Mouse (Mus musculus) urinary bladder, postnatal 14 days (tissue): ENCODE measurements at regions not wholly inside any gene's neighbourhood (a gene's known extent, or its start where the extent isn't known, plus 50 kb on each side); places are given as distances from the start of the nearest gene placed in this dataset.

Source experiments
- DNase-seq: peaks from one replicate; pipeline ENCODE4 v3.0.0; 2021; ENCODE audit warnings: low spot score

DNA sequence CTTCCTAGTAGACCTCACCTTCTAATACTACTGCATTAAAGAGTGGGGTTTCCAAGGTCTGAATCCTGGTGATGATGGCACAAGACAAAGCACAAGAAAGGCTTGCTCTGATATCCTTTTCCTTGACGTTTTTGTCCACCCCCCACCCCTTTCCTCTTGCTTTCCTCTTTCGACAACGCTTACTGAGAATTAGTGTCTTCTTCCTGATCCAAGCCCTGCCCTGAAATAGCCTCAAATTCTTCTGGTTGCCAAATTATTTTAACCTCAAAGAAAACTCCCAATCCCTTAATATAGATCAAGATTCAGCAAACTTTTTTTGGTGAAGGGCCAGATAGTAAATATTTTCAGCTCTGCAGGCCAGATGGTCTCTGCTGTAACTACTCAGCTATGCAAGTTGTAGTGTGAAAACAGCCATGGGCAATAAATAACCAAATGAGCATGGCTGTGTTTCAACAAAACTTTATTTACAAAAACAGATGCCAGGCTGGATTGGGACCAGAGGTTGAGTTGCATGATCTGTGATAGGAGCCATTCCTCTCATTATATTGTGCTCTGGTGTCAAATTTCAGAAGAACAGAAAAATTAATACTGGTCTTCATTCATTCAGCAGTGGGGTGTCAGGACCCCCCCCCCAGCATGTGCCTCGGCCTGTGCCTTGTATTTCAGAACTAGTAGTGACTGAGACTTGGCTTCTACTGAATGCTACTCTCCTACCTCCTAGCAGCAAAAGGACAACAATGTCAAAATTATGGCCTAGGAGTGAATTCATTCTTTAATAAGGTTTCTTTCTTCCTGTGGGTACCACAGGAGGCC lies 218.5 kb upstream of the Nrip1 start:
- DNase-seq = no peak

DNA sequence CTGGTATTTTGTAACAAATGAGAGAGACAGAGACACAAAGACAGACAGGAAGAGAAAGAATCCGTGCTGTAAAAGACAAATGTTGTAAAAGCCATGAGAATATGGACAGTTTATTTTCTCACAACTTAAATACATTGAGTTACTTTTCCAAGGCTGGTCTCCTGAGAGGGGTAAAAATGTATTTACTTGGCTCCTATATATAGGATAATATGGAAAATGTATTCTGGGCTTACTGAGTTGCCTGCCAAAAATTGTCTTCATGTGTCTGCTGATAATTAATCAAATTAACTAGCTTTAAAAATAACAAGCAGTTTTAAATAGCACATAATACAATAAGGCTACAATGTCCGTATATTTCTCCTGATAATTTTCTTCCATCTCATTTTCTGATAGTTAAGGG lies 216.2 kb upstream of the Nrip1 start:
- no peak for DNase-seq

DNA sequence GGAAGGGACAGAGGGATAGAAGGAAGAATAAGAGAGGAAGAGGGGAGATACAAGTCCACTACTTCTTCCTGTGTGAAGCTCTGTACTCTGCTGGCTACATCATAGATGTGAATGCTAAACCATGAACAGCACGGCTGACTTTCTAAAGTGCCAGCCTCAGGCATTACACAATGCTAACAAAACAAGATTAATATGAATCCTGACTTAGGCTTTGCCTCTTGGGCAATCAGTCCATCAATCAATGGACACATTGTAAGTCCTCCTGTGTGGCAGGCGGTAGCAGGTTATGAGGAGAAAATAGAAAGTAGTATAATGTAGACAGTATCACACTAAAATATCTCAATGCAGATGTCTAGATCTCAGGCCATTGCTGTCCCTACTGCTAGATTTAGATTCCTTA lies 203.6 kb upstream of the Nrip1 start:
- no peak for DNase-seq

DNA sequence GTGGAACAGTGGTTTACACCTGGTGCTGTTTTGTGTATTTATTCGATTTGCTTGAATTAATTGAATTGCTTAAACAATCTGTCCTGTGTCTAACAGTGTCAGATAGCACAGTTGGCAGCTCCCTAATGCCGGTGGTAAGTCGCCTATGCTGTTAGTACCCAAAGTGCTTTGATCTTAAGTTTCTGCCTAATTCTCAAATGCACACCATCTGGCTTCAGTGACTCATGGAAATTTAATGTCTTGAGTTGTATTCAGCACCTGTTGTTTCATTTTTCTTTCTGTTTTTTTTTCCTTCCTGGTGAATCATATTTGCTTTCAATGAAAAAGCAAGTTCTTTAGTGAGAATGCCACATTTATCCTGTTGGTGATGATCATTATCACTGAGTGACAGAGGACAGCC lies 201.7 kb upstream of the Nrip1 start:
- no peak for DNase-seq

DNA sequence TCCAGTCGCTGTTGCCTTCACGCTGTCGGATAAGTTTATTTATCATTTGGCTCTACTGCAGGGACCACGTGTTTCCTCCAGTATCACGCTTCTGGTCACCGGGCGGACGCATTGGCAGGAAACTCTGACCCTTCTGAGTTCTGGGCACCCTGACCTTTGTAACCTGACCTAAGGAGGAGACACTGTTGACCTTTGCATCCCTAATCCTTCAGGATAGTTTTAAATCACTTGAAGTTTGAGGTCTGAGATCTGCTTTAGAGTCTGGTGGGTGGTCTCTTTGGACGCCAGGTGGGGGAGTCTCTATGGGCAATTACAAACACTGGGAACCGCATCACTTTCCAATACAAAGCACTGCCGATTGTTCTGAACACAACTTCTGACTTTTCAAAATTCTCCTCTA lies 192.6 kb upstream of the Nrip1 start:
- no peak for DNase-seq

DNA sequence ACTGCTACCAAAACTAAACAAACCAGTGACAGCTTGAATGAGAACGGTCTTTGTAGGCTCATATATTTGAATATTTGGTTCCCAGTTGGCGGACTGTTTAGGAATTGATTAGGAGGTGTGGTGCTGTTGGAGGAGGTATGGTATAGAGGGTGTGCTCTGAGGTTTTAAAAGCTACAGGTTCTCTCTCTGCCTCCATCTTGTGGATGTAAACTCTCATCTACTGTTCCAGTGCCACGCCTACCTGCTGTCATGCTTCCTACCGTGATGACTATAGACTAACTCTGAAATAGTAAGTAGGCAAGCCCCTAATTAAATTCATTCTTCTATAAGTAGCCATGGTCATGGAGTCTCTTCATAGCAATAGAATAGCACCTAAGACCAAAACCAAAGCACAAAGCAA lies 181.2 kb upstream of the Nrip1 start:
- DNase-seq = no peak

DNA sequence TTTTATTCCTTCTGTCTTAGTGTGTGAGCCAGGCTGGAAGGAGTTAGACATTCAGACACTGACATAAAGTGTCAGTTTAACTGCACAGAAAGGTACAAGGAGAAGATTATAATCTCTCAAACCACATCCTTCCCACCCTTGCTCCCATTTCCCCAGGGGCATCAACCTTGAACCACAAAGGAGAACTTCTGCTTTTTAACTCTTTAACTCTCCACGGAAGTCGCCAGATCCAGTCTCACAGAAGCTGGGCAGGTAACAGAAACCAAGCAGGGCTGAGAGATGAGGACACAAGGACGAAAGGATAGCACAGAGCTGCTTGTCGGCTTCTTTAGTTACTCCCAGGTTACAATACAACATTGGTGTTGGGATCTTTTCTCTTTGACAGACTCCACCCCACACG lies 176.0 kb upstream of the Nrip1 start:
- DNase-seq = no peak

DNA sequence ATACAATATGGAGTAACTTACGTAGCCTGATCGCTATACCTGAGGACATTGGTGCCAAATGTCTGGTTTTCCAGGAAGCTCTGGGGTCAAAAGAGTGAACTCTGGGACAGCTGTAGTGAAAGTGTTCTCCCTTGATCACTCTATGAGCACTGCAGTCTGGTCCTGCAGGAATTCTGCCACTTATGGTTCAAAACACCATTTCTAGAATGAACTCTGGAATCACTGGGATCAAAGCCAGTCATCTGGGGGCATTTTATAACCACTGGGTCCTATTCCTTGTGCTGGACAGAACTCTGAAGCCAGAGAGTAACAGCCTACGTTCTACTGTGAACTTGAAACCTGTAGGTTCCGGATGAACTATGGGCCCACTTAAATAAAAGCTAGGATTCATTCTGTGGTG lies 173.5 kb upstream of the Nrip1 start:
- no peak for DNase-seq

DNA sequence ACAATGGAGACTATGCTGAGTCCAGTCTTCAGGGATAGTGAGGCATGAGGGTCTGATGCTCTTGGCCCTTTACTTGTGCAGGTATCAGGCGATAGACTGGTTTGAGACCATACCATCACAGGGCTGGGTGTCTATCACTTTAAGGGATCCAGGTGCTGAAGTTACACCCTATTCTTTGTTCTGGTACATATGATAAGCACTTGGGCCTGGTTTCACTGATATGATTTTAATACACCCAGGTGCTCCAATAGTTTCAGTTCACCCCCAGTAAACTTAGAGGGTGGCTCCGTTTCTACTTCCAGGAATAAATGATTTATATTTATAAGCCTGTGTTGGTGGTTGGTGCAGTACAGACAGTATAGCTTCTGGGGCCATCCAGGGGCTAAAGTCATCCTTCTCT lies 173.0 kb upstream of the Nrip1 start:
- DNase-seq = no peak

DNA sequence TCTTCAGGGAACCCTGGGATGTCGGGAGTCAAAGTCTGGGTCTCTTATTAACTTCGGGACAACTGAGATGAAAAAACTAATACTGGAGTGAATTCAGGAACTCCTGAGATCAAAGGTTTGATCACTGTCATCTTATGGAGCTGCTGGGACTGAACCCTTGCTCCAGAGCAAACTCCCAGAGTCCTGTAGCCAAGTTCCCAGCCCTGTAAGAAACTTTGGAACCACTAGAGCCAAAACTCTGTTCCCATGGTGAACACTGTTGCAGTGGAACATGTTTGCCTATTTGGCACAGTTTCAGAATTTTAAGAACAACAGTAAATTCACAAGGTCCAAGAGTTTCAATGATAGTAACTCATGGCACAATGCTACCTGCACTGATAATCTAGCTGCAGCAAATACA lies 172.3 kb upstream of the Nrip1 start:
- DNase-seq = no peak

DNA sequence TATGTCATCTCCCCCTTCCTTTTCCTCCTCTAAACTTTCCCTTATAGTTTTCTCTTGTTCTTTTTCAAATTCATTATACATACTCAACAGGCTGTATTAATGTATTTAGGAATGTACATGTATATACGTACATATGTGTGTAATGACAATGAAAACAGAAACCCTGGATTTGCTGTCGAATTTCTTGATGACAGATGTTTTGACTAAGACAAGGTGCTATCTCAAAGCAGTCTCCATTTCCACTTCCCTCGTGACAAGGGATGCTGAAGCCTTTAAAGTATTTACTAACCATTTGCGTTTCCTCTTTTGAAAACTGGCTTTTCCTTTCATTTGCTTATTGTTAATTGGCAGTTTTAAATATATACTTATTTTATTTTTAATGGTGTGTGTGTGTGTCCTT lies 171.3 kb upstream of the Nrip1 start:
- DNase-seq = no peak

DNA sequence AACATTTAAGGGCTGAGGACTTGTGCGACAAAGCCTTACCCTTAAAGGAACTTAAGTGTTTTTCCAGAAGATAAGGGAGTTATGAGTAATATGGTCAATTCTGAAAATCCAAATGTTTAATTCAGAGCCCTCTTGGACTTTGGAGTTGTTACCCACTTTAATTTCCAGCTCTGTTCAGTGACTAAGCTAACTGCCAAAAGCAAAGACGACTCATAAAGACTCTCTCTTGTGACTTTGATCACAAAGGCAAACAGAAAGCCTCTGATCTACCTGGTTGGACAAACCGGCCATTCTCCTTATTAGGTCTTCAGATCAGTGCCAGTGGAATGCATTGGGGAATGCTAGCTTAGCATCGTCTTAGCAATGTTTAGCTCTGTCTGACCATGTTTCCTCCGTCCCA lies 167.3 kb upstream of the Nrip1 start:
- no peak for DNase-seq

DNA sequence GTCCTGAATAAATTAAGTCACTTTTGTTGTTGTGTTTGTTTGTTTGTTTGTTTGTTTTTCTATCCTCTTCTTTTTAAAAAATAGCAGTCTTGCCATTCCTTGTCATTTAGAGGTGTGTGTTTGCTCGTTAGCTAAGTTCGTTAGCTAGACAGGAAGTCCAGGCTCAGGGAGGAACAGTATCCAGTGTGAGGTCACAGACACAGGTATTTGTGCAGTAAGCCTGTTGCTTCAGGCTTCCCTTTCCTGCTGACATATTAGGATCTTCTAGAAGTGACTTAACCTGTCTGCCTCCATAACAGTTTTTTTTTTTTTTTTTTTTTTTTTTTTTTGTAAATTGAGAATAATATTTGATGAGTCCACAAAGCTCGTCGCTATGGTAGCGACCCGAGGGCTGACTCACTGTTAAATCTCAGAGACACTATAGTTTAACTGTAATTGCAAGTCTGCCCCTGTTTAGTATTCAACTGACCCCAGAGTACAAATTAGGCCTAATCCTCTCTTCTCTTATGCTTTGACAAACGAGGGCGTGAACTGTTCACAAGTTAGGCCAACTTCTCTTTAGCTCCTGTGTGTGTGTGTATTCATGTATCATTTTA lies 166.8 kb upstream of the Nrip1 start:
- DNase-seq = no peak

DNA sequence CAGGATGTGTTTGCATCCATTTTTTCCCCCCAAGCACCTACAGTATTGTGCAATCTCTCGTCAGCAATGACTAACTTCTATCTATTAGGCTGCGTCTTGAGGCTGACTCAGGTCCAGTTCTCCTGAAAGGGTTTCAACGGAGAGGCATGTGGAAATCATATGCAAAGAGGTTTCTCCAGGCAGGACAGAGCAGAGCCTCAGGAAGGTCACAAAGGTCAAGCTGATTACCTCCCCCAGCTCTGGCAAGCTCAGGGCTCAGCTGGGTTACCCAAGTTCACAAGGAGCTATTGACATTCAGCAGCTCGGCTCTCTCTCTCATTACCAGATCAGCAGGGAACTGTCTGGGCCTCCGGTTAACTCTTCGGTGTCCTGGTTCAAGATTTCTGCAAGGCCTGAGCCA lies 166.0 kb upstream of the Nrip1 start:
- DNase-seq = peak; percentile 24

DNA sequence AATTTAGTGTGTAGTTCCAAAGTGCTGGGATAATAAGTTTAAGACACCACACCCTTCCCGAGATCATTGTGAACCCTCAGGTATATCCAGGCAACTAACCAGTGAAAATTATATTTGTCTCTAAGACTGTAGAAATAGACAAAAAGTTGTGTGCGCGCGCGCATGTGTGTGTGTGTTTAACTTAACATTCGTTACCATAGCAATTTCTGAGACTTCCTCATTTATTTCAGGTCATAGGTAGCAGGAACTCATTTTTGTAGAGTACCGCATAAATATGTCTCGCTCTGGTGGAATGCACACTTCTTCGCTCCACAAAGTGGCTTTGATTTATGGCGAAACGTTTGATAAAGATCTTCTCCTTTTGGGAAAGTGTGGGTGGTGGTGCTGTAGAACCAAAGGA lies 164.2 kb upstream of the Nrip1 start:
- DNase-seq = no peak

DNA sequence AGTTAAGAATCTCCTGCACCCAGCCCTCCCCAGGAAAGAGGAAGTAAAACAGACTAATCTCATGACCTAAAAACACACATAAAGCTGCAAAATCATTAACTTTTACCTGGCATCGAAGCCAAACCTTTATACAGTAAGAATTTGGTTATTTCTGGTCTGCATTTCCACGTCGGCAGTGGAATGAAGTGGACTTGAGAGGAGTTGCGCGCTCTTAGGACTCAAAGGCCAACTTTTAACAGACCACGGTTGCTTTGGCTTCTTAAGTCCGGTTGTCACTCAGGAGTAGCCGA lies 159.2 kb upstream of the Nrip1 start:
- no peak for DNase-seq

DNA sequence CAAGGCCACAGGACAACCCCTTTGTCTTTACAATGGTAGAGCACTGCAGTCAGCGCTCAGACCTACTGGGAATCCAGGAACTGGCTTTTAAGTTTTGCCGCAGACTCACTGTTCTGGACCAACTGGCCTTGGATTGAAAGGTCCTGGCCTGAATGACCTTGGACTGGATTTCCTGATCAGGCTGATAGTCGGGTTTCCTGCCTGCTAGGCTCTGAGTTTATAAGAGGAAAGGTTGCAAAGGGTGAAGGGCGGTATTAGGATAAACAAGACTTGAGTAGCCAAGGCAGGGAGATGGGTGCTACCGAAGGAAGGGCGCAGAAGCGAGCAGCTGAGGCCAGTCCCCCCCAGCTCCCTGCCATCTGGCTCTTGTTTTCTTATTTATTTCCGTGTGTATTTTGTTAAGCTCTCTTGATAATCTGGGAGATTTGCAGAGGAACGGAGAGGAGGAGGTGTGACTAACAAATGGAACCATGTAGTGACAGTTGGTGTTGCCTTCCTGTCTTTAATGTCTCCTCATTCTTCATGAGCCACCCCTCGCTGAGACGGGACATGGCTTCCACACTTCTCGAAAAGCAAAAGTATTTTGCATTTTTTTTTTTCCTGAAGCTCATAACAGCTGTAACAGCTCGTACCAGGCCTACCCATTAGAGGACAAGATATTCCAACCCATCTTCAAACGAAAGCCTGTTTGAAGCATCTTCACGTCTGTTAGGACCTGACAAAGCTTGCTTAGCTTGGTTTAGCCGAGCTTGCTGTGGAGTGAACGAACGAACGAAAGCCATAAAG lies 158.7 kb upstream of the Nrip1 start:
- DNase-seq = no peak

DNA sequence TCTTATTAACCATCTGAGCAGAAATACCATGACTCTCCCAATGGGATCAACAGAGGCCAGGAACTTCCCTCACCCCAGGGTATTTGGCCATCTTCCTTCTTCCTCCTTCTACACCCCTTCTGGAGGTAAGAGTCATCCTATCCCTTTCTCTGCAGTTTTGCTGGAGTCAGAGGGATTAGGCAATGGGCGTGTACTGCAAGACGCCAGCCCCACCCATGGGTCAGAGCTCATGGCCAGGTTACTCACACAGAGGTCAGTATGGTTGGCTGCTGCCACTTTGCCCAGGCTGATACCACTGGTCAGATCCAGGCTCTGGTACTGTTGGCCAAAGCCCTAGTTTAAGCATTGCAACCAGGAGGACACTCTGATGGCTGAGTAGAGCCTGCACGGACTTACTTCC lies 157.3 kb upstream of the Nrip1 start:
- no peak for DNase-seq

DNA sequence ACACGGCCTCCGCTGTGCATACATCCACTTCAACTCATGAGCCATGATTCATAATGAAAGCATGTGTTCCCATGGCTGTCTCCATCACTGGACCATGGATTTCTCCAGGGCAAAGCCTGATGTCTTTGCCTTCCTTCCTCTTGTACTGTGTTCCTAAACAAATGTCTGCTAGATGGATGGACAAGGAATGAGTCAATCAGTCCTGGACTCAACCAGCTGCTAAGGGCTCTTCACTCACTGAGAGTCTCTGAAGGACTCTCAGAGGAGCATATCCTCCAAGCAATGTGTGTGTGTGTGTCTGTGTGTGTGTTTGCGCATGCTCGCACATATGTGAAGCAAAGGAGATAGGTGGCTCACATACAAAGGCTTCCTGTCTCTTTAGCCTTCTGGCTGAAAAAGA lies 156.0 kb upstream of the Nrip1 start:
- DNase-seq = no peak

DNA sequence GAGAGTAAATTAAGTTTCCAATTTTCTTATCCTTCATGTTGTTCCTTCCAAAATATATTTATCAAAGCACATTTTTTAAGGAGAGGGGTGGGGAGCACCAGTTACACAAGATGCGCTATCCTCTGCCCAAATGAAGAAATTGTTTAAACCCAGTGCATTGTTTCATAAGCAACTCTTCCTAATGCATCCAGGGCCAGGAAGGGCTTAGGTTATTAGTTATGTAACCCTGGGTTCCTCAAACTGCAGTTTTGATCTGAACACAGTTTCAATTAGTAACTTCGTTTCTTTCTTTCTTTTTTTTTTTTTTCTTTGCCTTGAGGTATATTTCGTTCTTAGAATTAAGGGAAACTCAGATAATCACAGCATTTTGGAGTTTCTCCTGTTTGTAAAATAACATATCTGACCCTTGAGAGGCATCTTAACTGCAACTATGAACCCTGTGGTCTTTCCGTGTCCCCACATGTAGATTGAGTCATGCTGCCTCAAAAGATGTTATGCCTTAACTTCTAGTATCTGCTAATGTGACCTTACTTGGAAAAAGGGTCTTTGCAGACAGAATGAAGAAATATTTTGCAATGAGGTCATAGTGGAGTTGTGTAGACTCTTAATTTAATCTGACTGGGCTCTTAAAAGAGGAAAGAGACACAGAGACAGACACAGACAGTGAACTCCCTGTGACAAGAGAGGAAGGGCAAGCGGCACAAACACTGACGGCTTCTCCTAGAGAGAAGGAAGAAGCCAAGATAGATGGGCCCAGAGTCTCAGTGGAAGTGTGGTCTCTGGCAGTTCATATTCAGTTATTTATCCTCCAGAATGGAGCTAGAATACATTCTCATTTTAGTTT lies 153.7 kb upstream of the Nrip1 start:
- no peak for DNase-seq

DNA sequence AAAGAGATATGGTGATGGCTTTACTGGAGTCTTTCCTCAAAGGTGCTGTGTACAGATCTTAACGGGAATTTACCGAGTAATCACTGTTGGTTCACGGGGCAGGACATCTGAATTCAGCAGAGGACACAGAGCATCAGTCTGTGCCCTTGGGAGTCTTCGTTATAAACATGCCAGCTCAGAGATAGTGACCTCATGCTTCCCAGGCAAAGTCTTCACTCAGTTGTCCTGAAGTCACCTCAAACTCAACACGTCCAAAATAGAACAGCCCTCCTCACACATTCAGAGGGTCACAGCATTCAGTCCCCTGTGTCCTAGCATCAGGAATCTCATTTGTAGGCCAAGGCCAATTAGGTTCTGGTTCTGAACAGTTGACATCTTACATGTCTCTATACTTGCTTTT lies 151.9 kb upstream of the Nrip1 start:
- no peak for DNase-seq

DNA sequence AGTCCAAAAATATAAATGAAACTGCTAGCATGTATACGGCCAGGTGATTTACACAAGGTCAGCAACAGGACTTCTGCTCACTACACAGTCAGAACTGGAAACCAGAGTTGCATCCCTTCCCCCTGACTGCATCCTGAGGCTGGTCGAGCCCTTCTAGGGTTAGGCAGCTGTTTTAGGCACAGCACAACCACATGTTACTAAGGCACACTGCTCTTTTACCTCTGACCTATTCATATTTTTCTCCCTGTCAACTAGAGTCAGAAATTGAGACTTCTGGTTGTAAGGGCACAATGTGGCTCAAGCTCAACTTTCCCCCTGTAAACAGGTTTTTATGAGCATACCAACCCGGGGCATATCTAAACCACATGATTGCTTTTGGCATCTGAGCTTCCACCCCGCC lies 151.3 kb upstream of the Nrip1 start:
- no peak for DNase-seq

DNA sequence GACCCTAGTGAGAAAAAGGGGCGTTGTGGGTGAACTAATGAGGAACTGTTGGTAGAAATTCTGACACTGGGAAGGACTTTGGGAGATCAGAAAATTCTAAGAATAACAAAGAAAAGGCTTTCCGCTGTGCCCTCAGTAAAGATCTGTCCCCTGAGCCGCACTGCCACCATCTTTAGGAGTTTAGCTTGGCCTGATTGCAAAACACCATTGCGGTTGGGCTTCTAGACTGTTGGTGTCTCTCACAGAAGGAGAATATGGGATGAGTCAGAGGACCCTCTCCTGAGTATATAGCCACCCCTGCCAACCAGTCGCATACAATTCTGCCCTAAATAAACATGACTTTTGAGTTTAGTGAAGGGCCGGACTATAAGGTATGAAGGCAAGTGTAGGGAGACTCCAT lies 147.5 kb upstream of the Nrip1 start:
- DNase-seq = no peak
